Mouse (Mus musculus): ENCODE measurements around the gene Unc13b.

The Unc13b gene

DNA sequence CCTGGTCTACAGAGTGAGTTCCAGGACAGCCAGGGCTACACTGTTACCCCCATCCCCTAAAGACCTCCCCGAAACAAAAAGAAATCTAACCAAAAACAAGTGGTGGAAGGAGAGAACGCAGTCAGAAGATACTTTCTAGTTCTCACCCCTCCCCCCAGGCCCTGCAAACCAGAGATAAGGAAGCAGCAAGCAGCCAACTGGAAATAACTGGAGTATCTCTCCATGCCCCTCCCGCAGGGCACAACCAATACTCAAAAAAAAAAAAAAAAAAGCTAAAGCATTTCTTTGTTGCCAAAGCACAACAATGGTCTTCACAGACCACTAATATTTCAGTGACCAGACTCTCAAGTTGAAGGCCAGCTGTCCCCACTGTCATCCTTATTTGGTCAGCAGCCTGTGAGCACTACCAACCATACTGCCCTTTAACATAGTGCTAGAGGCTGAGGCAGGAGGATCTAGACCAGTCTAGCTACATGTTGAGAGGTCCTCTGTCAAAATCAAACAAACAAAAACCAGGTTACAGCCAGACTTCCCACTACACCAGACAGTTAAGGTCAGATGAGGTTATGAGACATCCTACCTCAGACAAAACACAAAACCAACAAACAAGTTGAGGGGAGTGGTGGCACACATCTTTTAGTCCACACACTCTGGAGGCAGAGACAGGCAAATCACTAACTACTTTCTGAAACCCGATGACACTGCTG is 20.7 kb upstream of the Unc13b start:
- DNase-seq (ENCODE audit: extremely low read depth, low read depth): peak; percentile 86

DNA sequence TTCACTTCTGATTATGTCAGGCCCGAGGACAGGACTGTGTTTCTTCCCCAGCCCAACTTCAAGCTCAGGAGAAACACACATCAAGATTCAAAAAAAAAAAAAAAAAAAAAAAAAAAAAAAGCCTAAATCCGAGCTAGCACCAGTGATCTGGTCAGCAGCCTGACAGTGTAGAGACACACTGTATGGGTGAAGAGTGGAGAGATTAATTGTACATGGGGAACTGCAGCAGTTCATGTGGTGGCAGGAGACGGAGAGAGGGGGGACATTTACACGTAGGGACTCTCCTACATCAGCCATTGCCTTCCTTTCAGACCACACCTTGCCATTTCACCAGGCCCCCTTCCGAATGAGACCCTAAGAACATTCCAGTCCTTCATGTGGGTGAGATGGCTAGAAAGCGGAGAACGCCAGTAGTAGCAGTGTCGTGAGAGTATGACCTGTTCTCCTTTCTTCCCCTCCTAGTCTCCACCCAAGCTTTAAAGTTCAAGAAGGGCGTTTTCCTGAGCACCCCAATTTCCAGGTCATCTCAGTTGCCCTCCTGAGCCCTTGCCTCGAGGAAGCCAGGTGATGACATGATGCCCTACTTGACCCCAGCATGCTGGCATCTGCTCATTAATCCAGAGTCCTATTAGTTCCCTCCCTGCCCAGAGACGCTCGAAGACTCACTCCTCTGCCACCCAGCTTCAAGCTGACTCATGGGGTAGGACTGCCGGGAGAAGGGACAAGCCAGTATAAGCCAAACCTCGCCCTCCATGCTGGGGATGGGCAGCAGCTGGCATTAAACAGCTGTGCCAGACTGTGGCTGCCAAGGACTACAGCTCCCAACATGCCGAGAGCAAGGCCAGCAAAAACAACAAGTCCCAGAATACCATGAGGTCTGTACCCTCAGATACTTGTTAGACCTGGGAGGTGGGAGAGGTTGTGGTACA is 19.9 kb upstream of the Unc13b start:
- DNase-seq (ENCODE audit: extremely low read depth, low read depth): no peak

DNA sequence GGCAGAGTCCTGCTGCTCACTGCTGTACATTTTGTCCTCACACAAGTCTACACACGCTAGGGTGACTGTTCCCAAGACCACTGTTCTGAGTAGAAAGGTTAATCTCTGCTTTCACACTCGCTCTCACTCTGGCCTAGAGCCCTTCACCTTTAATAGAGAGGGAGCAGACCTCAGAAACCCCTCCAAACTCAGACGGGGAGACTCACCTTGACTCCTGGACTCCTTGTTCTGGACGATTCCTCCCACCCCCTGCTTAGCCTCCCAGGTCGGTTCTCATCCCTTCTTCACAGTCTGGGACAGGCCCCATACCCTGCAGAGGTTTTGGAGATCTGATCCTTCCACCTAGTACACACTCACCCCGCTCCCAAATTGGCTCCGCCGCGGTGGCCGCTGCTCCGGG is 19.1 kb upstream of the Unc13b start:
- DNase-seq (ENCODE audit: extremely low read depth, low read depth): no peak

GRCm38 (mm10) chr4:43040114-43040572 is 18.6 kb upstream of the Unc13b start:
- DNase-seq (ENCODE audit: extremely low read depth, low read depth): peak; percentile 97

- no peak for DNase-seq (ENCODE audit: extremely low read depth, low read depth)
Observed at GRCm38 (mm10) chr4:43040881-43041547, 17.7 kb upstream of the Unc13b start.

DNA sequence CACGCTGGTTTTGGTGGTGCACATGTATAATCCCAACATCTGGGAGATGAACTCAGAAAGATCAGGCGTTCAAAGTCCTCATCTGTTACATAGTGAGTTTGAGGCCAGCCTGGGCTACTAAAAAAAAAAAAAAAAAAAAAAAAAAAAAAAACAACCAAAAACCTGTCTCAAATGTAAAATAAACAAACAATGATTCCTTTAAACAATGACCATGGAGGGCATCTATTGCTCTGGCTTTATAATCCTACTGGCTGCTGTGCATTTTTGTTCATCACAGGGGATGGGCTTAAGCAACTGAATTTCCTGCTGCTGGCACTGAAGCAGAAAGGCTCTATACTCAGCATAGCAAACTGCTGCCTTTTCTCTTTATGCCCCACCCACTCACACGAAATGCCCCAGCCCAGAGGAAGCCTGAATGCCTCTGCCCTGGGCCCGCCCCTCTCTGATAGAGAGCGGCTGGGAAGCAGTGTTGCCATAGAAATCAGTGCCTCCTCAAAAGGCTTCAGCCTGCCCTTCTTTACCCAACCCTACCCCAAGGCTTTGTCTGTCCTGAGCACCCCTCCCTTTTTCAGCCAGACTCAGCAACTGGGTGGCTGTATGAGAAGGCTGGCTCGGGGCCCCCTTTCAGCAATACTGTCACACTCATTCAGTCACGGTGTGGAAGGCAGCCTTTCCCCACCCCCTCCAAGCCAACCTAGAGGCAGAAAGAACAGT is 15.0 kb upstream of the Unc13b start:
- peak; percentile 78 for DNase-seq (ENCODE audit: extremely low read depth, low read depth)

DNA sequence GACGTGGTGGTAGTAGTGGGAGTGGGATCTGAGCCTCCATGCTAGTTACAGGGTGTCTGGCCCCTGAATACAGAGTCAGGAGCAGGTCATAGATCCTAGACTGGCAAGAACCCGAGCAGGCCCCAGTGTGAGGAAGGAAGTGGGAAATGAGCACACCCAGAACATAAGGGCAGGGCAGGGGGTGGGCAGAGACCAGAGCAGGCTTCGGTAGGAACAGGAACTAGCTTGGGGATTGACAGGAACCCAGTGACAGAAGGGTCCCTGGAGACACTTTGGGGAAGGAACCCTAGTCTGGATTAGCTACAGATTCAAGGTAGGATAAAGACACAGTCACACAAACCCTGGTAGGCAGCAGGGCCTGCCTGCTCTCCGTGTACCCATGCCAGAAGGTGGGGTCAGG is 14.1 kb upstream of the Unc13b start:
- DNase-seq (ENCODE audit: extremely low read depth, low read depth): peak; percentile 75

DNA sequence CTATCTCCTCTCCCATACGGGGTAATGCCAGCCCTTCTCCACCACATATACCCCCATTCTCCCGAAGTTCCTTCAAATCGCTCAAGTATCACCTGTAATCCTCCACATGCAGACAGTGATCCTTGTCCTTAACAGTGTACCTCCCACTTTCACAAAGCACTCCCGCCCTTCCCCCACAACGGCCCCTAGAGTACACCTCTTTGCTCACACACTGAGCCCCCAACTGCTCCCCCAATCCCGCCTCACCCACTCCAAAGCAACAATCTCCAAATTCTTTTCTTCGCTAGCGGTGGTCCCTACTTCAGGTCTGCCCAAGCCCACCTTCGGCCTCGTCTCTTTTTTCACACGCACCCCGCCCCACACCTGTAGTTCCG is 13.5 kb upstream of the Unc13b start:
- no peak for DNase-seq (ENCODE audit: extremely low read depth, low read depth)

- DNase-seq (ENCODE audit: extremely low read depth, low read depth): peak; percentile 88
Observed at GRCm38 (mm10) chr4:43045659-43046302, 13.0 kb upstream of the Unc13b start, which contains the start of gene Fam214b. Gene Fam214b, minus strand, starts transcription at chr4:43046220.

- DNase-seq (ENCODE audit: extremely low read depth, low read depth): no peak
Observed at GRCm38 (mm10) chr4:43046607-43047006, 12.1 kb upstream of the Unc13b start.

- DNase-seq (ENCODE audit: extremely low read depth, low read depth): peak; percentile 83
Observed at GRCm38 (mm10) chr4:43047231-43047630, 11.5 kb upstream of the Unc13b start.

DNA sequence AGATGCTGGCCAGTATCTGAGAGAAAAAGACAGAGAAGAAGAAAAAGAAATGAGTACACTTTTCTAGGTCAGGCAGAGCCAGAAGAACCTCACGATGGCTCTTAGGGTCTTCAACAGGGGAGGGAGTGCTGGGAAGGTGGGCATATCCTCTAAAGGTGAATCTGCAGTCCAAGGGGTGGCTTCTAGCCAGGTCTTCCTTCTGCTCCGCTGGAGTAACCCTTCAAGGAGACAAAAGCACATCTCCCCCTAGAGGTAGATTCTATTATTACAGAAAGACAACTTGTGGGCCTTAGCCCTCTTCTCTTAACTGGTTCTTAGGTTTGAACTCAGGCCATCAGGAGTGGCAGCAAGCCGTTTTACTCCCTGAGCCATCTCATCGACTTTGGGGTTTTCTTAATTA is 6.1 kb upstream of the Unc13b start:
- DNase-seq (ENCODE audit: extremely low read depth, low read depth): no peak

- DNase-seq (ENCODE audit: extremely low read depth, low read depth): no peak
Observed at GRCm38 (mm10) chr4:43057654-43058053, 1.1 kb upstream of the Unc13b start.

DNA sequence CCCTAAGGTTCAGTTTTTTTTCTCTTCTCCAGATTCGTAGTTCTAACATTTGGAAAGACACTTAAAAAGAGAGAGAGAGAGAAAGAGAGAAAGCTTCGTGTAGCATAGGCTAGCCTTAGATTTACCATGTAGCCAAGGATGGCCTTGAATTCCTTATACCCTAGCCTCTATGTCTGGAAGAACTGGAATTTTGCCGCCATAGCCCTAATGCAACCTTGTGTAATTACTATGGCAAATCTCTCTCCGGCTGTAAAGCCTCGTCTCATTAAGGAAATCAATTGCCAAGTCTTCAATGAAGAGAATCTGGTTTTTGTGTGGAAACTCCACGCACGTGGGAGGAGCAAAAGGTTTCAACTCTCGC is 381 bp upstream of the Unc13b start:
- DNase-seq (ENCODE audit: extremely low read depth, low read depth): no peak

- DNase-seq (ENCODE audit: extremely low read depth, low read depth): no peak
Observed at GRCm38 (mm10) chr4:43059697-43060096, 944 bp downstream of the Unc13b start.

DNA sequence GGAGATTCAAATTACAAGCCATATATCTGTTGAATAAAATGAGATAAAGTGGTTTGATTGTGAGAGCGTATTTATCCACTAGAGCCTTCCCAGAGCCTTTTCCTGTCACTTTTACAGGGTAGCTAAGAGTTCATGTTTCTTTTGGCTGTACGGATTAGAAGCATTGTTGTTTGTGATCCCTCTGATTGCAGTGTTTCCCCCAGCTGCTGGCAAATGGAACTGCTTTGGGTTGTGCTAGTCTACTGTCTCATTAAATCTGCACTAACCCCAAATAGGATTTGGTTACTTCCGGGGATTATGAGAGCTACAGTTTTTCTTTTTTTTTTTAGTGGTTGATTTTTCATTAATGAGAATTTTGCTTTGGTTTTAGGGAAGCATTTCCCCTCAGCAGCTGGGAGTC is 1.5 kb downstream of the Unc13b start:
- no peak for DNase-seq (ENCODE audit: extremely low read depth, low read depth)

DNA sequence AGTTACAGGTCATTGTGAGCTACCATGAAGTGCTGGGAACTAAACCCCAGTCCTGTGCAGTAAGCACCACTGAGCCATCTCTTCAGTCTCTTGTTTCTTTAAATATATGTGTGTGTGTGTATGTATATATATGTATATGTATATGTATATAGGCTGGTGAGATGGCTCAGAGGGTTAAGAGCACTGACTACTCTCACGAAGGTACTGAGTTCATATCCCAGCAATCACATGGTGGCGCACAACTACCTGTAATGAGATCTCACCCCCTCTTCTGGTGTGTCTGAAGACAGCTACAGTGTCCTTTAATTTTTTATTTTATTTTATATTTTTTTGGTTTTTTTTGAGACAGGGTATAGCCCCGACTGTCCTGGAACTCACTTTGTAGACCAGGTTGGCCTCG is 6.7 kb downstream of the Unc13b start:
- DNase-seq (ENCODE audit: extremely low read depth, low read depth): no peak

DNA sequence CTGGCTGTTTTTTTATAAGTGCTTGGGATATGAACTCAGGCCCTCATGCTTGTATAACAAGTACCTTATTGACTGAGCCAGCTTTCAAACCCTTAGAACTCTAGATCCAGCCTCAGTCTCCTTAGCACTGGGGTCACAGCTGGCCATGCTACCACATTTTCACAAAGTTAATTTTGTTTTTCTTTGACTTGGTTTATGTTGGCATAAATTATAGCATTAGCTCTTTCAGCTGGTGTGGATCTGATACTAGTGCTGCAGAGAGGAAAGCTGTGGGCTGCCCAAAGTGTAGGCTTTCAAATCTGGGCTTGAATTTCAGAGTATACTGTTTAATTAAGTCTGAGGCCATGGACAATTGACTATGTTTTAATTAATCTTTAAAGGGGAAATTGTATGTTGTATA is 16.2 kb downstream of the Unc13b start:
- DNase-seq (ENCODE audit: extremely low read depth, low read depth): no peak

DNA sequence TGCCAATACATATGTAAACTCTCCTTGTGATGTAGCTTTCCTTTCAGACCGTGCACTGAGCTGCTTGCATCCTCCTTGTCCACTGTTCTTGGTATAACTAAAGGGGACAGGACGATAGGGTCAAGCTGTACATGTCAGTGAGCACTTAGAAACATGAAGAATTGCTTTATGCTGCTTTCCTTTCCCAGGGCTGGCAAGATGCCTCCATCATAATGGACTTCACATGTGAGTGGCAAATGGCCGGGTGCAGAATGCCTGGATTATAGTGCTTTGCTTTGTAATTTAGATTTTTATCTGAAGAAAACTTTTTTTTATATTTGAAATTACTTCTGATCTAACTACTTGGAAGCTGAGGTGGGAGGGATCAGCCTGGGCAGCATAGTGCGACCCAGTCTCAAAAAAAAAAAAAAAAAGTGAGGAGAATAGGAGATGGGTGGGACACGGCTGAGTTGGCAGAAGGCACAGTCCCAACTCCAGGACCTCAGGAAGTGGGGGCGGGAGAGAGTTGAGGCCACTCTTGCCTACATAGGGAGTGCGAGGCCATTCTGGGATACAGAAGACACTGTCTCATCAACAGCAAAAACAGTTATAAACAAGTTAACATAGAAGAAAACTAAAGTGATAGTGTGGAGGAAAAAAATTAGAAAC is 19.4 kb downstream of the Unc13b start:
- DNase-seq (ENCODE audit: extremely low read depth, low read depth): no peak

DNA sequence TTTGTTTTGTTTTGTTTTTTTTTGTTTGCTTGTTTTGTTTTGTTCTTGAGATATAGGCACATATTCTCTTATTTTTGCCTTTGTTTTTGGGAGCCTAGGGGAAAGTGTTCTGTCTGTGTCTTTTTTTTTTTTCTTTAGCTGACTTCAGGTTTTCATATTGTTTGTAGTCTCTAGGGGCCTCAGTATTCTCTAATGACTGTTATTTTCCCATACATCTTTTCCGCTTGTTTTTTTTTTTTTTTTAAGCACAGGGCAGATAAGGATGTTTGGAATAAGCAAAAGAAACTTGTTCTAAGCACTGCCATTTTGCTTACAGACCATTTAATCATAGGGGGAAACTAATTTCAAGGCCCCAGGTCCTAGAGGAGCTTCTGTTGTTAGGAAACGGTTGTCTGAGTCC is 23.7 kb downstream of the Unc13b start:
- no peak for DNase-seq (ENCODE audit: extremely low read depth, low read depth)
